Mouse (Mus musculus): ENCODE measurements at regions not wholly inside any gene's neighbourhood (a gene's known extent, or its start where the extent isn't known, plus 50 kb on each side); places are given as distances from the start of the nearest gene placed in this dataset.
"Not testable (repeated sequence)": the region's sequence is repeated elsewhere in the genome, so short reads cannot be mapped to it uniquely, and the experiment has no call there.

DNA sequence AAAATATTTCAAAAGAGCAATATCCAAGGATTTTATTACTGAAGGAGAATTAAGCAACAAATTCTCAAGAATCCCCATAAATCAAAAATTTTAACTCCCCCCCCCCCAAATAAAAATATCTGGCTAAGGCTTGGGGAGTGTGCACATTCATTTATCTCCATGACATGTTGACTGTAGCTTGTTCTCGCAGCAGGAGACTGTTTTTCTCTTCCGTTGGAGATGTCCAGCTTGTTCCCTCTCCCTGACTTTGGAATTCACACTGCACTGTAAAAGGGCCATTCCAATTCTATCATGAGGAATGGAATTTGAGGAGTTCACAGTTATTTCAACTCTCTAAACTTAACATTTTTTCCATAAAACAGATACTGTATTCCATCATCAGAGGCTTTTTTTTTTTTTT is 204.1 kb downstream of the Fgf9 start:
- TF ChIP-seq CTCF, EP300 (IDR thresholded peaks at IDR 0.05; ENCODE audit: low read depth): not testable (repeated sequence)

Data from heart, postnatal 0 days (tissue).